Mouse (Mus musculus): ENCODE results near the gene Zdhhc20. TPM values are rescaled to one million over a fixed set of nuclear protein-coding genes. Genes with fewer than 3 reads are reported as not detected.
"Not testable (repeated sequence)": the region's sequence is repeated elsewhere in the genome, so short reads cannot be mapped to it uniquely, and the experiment has no call there.

Gene Zdhhc20
- polyA plus RNA-seq, 1 experiment from 2014 or later: 46.1 TPM

DNA sequence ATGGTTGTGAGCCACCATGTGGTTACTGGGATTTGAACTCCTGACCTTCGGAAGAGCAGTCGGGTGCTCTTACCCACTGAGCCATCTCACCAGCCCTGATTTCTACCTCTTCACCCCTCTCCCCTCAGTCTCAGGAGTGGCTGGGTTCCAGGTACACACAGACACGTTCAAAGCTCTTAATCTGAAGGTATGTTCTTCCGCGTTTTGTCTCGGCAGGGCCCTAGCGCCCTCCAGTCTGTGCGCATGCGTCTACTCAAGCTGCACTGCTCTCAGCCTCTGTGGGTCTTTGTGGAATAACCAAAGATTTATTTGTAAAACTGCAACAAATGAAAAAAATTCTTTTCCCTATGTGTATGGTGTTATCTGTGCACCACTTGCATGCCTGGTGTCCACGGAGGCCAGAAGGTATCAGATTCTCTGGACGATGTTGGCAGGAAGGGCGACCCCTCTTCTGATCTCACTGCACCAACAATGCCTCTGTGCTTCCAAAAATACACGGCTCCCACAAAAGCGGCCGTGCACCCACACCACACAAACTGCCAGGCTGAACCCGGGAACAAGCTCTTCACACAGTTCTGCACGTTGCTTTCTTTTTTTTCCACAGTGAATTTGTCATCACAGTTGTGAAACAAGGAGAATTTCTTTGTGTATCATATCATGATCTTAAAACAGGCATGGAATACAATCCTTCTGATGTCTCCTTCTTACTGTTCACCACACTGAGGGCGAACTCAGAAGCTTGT lies 30.7 kb upstream of the Zdhhc20 start:
- Histone ChIP-seq H3K27me3 (ENCODE audit: insufficient read depth, low read length) (no peaks in the 10 kb centered on the region), H3K9ac (ENCODE audit: low read depth, low read length) (no peak overlapping the region), H3K4me3 (replicated peaks; ENCODE audit: low read depth, low read length) (no peak overlapping the region), H3K36me3 (ENCODE audit: insufficient read depth, low read length) (peaks cover 26% of the 10 kb centered on the region), H3K4me1 (replicated peaks; ENCODE audit: insufficient read depth, low read length) (no peaks in the 10 kb centered on the region), H3K9me3 (replicated peaks; ENCODE audit: low read length) (no peaks in the 10 kb centered on the region), H3K27ac (peak overlapping the region; percentile 72), H3K4me2 (ENCODE audit: low read length) (no peak overlapping the region)
- DNase-seq (ENCODE audit: low spot score) (no peak), ATAC-seq (replicated peaks; ENCODE audit: low FRiP score, low read depth) (no peak)
- WGBS: 75% methylated on average over 18 of the region's 18 CpGs
- TF ChIP-seq CTCF (IDR thresholded peaks at IDR 0.05; ENCODE audit: low read depth): no peak

DNA sequence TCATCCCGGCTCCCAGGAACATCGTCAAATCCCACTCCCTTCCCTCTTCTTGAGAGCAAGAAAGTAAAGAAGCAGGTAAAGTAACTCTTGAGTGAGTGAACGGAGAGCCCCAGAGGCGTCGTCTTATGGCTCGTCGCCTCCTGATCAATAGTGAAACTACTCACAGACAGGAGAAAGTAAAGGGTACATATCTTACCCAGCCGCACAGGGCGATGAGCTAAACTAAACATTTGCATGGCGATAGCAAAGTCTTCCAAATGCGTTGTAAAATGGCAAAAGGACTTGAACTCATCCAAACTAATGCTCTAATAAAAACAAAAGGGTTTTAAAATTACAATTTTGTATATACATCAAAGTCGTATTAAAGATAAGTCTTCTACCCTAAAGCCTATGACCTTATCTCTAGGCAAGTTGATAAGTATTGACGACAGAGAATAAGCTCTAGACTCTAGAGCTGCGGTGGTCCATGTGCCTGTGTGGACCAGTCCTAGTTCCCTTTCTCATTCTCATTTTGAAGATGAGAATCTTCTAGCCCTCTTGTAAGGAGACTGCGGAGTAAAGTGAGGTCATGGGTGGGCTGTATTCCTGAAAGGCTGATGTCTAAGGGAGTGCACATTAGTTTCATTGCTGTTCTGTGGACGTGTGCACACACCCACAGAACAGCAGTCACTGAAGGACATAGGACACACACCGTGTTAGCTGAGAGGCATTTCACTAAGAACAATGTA lies 29.2 kb upstream of the Zdhhc20 start:
- no peak for TF ChIP-seq CTCF (IDR thresholded peaks at IDR 0.05; ENCODE audit: low read depth)
- no peaks in the 10 kb centered on the region for H3K4me1 ChIP-seq (replicated peaks; ENCODE audit: insufficient read depth, low read length)
- no peak overlapping the region for H3K27ac ChIP-seq
- no peak overlapping the region for H3K4me2 ChIP-seq (ENCODE audit: low read length)
- H3K27me3 ChIP-seq (ENCODE audit: insufficient read depth, low read length): no peaks in the 10 kb centered on the region
- ATAC-seq (replicated peaks; ENCODE audit: low FRiP score, low read depth) (no peak), DNase-seq (ENCODE audit: low spot score) (no peak)
- H3K9ac ChIP-seq (ENCODE audit: low read depth, low read length): no peak overlapping the region
- 91% methylated on average over 17 of the region's 17 CpGs for WGBS
- no peak overlapping the region for H3K4me3 ChIP-seq (replicated peaks; ENCODE audit: low read depth, low read length)
- H3K9me3 ChIP-seq (replicated peaks; ENCODE audit: low read length): no peaks in the 10 kb centered on the region
- peaks cover 27% of the 10 kb centered on the region for H3K36me3 ChIP-seq (ENCODE audit: insufficient read depth, low read length)

DNA sequence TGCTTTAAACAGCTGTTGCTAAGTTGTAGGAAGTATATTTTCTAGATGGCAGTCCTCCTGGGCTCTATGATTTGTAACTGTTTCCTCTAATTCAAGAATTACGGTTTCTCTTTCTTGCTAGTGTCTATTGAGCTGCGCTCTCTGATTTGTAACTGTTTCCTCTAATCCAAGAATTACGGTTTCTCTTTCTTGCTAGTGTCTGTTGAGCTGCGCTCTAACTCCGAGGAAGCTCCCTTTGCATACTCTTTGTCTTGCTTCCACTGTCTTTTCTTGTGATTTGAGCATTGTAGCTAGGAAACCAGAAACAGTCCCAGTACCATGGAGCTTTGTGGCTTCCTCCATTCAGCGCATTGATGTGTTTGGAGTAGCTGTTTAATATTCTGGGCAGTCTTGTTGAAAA lies 25.3 kb upstream of the Zdhhc20 start:
- TF ChIP-seq CTCF (IDR thresholded peaks at IDR 0.05; ENCODE audit: low read depth): no peak
- no peak overlapping the region for H3K27ac ChIP-seq
- no peaks in the 10 kb centered on the region for H3K9me3 ChIP-seq (replicated peaks; ENCODE audit: low read length)
- H3K4me1 ChIP-seq (replicated peaks; ENCODE audit: insufficient read depth, low read length): no peaks in the 10 kb centered on the region
- ATAC-seq (replicated peaks; ENCODE audit: low FRiP score, low read depth) (no peak), DNase-seq (ENCODE audit: low spot score) (no peak)
- peaks cover 12% of the 10 kb centered on the region; the same call in 1 of the 2 replicates for H3K36me3 ChIP-seq (ENCODE audit: insufficient read depth, low read length)
- no peak overlapping the region for H3K4me2 ChIP-seq (ENCODE audit: low read length)
- H3K27me3 ChIP-seq (ENCODE audit: insufficient read depth, low read length): no peaks in the 10 kb centered on the region
- no peak overlapping the region for H3K9ac ChIP-seq (ENCODE audit: low read depth, low read length)
- no peak overlapping the region for H3K4me3 ChIP-seq (replicated peaks; ENCODE audit: low read depth, low read length)
- 75% methylated on average over 6 of the region's 6 CpGs for WGBS

GRCm38 (mm10) chr14:57912211-57913007 lies 22.3 kb upstream of the Zdhhc20 start:
- H3K36me3 ChIP-seq (ENCODE audit: insufficient read depth, low read length); DNase-seq (ENCODE audit: low spot score); H3K4me2 ChIP-seq (ENCODE audit: low read length); H3K9ac ChIP-seq (ENCODE audit: low read depth, low read length); H3K27ac ChIP-seq; H3K4me3 ChIP-seq (replicated peaks; ENCODE audit: low read depth, low read length); H3K27me3 ChIP-seq (ENCODE audit: insufficient read depth, low read length); H3K9me3 ChIP-seq (replicated peaks; ENCODE audit: low read length); H3K4me1 ChIP-seq (replicated peaks; ENCODE audit: insufficient read depth, low read length); ATAC-seq (replicated peaks; ENCODE audit: low FRiP score, low read depth): not testable (repeated sequence)
- 44% methylated on average over 1 of the region's 1 CpGs for WGBS

- not testable (repeated sequence) for H3K4me3 ChIP-seq (replicated peaks; ENCODE audit: low read depth, low read length); H3K4me1 ChIP-seq (replicated peaks; ENCODE audit: insufficient read depth, low read length); H3K27ac ChIP-seq; H3K36me3 ChIP-seq (ENCODE audit: insufficient read depth, low read length); DNase-seq (ENCODE audit: low spot score); H3K9me3 ChIP-seq (replicated peaks; ENCODE audit: low read length); ATAC-seq (replicated peaks; ENCODE audit: low FRiP score, low read depth); H3K9ac ChIP-seq (ENCODE audit: low read depth, low read length); H3K27me3 ChIP-seq (ENCODE audit: insufficient read depth, low read length); H3K4me2 ChIP-seq (ENCODE audit: low read length)
These were observed 21.7 kb upstream of the Zdhhc20 start for GRCm38 (mm10) chr14:57911787-57912186.

DNA sequence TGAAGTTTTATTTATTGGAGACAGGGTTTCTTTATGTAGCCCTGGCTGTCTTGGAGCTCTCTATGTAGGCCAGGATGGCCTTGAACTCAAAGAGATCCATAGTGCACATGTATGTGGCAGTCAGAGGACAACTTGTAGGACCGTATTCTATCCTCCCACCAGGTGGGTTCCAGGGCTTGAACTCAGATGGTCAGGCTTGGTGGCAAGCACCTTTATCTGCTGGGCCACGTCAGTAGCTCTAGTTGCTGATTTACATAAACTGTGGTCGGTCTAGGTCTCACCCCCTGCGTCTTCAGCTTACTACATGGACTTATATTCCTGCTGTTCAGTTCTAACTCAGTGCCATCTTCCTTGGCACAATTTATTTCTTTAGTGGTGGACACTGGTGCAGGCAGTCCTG lies 21.2 kb upstream of the Zdhhc20 start:
- no peaks in the 10 kb centered on the region for H3K27me3 ChIP-seq (ENCODE audit: insufficient read depth, low read length)
- 82% methylated on average over 4 of the region's 4 CpGs for WGBS
- H3K36me3 ChIP-seq (ENCODE audit: insufficient read depth, low read length): peaks cover 7% of the 10 kb centered on the region; the same call in 1 of the 2 replicates
- H3K9me3 ChIP-seq (replicated peaks; ENCODE audit: low read length): no peaks in the 10 kb centered on the region
- no peak overlapping the region for H3K4me2 ChIP-seq (ENCODE audit: low read length)
- ATAC-seq (replicated peaks; ENCODE audit: low FRiP score, low read depth) (0 out of 2 replicates have a peak, but pooled peaks have one; percentile 25), DNase-seq (ENCODE audit: low spot score) (no peak)
- no peak overlapping the region for H3K4me3 ChIP-seq (replicated peaks; ENCODE audit: low read depth, low read length)
- TF ChIP-seq CTCF (IDR thresholded peaks at IDR 0.05; ENCODE audit: low read depth): no peak
- H3K9ac ChIP-seq (ENCODE audit: low read depth, low read length): no peak overlapping the region
- no peaks in the 10 kb centered on the region for H3K4me1 ChIP-seq (replicated peaks; ENCODE audit: insufficient read depth, low read length)
- H3K27ac ChIP-seq: no peak overlapping the region

All from kidney, postnatal 0 days (tissue).